Mouse (Mus musculus) liver, embryonic 16.5 days (tissue): ENCODE data around the gene Kctd13. TPM values are rescaled to one million over a fixed set of nuclear protein-coding genes. Genes with fewer than 3 reads are reported as not detected.
A peak's percentile ranks its signal among the peaks of the same experiment; 100 is the strongest.
"Not testable (repeated sequence)": the region's sequence is repeated elsewhere in the genome, so short reads cannot be mapped to it uniquely, and the experiment has no call there.

Source experiments
- ATAC-seq: fragments of 200-750 bp; cut with Nextera tagmentation; 2 replicates; pipeline ENCODE4 v1.8.0; 2017; ENCODE audit warnings: low read depth, mild to moderate bottlenecking, moderate number of reproducible peaks, moderate library complexity
- H3K27ac ChIP-seq: fragments of 300-500 bp; sonication (generic); 2 replicates; pipeline ENCODE4 v1.5.1; 2014; ENCODE audit warnings: mild to moderate bottlenecking, low read length
- H3K27me3 ChIP-seq: fragments of 300-500 bp; sonication (generic); 2 replicates; pipeline ENCODE4 v1.6.1; 2014; ENCODE audit warnings: low read depth, low read length, mixed read lengths; ENCODE audit not compliant: control insufficient read depth, insufficient read depth
- H3K36me3 ChIP-seq: fragments of 300-500 bp; sonication (generic); 2 replicates; pipeline ENCODE4 v1.6.1; 2014; ENCODE audit warnings: mild to moderate bottlenecking; ENCODE audit not compliant: control insufficient read depth, insufficient read depth
- H3K4me1 ChIP-seq: fragments of 300-500 bp; sonication (generic); 2 replicates; pipeline ENCODE4 v1.6.1; 2014; ENCODE audit warnings: low read depth, low read length, mixed read lengths; ENCODE audit not compliant: control insufficient read depth
- H3K4me2 ChIP-seq: fragments of 300-500 bp; sonication (generic); 2 replicates; pipeline ENCODE4 v1.6.1; 2014; ENCODE audit warnings: low read depth, low read length, mixed read lengths
- H3K4me3 ChIP-seq: fragments of 300-500 bp; sonication (generic); 2 replicates; pipeline ENCODE4 v1.5.1; 2014; ENCODE audit warnings: low read depth, mild to moderate bottlenecking, low read length
- H3K9ac ChIP-seq: fragments of 300-500 bp; sonication (generic); 2 replicates; pipeline ENCODE4 v1.6.1; 2014; ENCODE audit warnings: low read depth, low read length
- H3K9me3 ChIP-seq: fragments of 300-500 bp; sonication (generic); replicated peaks from 2 replicates; pipeline ENCODE4 v1.6.1; 2016; ENCODE audit warnings: low read length; ENCODE audit not compliant: control insufficient read depth
- WGBS: fragments of 180-500 bp; shearing (Covaris S2); extraction: QIAGEN DNeasy Blood & Tissue Kit; methylation state at CpG from one replicate; pipeline ENCODE4 v1.1.7; 2014; ENCODE audit not compliant: insufficient replicate concordance; 5-methylcytosine and 5-hydroxymethylcytosine counted together
- polyA plus RNA-seq: library from polyadenylated mRNA; unstranded; fragments of >200 nt; fragmentation: Nextera tagmentation; extraction: Ambion mirVana; gene quantifications from 2 replicates; pipeline ENCODE4 v1.2.1, GENCODE M21; 2015

Kctd13 gene
- polyA plus RNA-seq, 1 experiment from 2014 or later = 3.8 TPM

DNA sequence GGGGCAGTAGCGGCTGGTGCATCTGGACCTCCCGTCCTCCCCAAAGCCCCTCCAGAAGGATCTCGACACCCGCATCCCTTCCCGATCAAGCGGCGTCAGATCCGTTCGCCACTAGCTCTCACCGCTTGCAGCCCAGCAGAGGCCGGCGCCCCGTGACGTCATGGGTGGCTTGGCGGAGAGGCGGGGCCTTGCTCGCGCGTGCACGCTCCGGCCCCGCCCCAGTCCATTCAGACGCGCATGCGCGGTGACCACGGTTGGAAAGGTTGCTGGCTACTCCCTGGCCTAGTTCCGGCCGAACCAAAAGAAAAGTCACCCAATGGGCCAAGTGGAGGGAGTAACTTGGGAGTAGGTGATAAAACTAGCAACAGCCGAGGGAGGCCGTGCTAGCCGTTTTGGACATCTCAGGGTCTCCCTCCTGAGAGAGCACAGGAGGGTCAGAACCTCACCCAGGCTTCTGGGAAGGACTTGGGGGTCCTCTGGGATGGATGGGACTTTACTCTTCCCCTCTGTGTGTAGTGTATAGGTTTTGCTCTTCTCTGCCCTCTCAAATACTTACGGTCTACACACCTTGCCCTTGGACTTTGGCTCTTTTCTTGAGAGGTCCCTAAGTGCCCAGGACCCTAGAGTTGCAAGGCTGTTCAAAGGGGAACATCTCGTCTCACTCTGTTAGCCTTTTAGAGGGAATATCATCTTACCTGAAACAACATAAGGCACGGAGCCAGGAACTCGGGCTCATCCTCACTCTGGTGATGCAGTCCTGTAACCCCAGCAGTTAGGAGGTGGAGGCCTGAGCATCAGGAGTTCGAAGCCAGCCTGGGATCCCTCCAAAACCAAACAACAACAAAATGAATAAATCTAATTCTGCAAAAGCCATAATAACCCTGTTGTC, 30.3 kb upstream of the Kctd13 start:
- H3K4me3 ChIP-seq = peak overlapping the region; percentile 79
- ATAC-seq = peak; percentile 94
- no peaks in the 10 kb centered on the region for H3K36me3 ChIP-seq
- H3K4me2 ChIP-seq = peak overlapping the region; percentile 68
- no peaks in the 10 kb centered on the region for H3K9me3 ChIP-seq
- H3K27ac ChIP-seq = peak overlapping the region; percentile 56
- H3K4me1 ChIP-seq = peaks cover 16% of the 10 kb centered on the region
- H3K27me3 ChIP-seq = no peaks in the 10 kb centered on the region
- 10% methylated on average over 37 of the region's 37 CpGs for WGBS
- H3K9ac ChIP-seq = peak overlapping the region; percentile 86

DNA sequence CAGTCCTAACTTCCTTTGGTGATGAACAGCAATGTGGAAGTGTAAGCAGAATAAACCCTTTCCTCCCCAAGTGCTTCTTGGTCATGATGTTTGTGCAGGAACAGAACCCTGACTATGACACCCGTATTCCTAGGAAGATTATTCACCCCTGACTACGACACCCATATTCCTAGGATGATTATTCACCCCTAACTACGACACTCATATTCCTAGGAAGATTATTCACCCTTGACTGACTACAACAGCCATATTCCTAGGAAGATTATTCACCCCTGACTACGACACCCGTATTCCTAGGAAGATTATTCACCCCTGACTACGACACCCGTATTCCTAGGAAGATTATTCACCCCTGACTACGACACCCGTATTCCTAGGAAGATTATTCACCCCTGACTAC, 28.9 kb upstream of the Kctd13 start:
- not testable (repeated sequence) for H3K27me3 ChIP-seq, ATAC-seq, H3K4me3 ChIP-seq, H3K9me3 ChIP-seq, H3K4me2 ChIP-seq, H3K36me3 ChIP-seq, H3K27ac ChIP-seq, H3K9ac ChIP-seq
- H3K4me1 ChIP-seq = peaks cover 16% of the 10 kb centered on the region
- 80% methylated on average over 7 of the region's 9 CpGs for WGBS

DNA sequence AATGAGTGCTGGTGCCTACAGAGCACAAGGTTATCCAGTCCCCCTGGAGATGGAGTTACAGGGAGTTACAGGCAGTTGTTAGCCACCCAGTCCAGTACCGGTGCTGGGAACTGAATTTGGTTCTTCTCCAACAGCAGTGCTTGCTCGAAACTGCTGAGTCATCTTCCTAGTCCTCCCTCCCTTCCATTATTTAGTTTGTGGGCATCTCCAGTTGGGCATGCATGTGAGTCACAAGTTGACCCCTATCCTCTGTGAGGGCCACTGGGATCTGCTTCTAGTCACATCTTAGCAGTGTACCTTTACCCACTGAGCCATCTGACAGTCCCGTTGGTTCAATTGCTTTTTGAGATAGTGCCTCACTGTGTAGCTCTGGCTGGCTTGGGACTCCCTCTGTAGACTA, 23.1 kb upstream of the Kctd13 start:
- WGBS = 34% methylated on average over 3 of the region's 3 CpGs
- Histone ChIP-seq H3K4me2 (no peak overlapping the region), H3K4me1 (peaks cover 4% of the 10 kb centered on the region), H3K27ac (no peak overlapping the region), H3K27me3 (no peaks in the 10 kb centered on the region), H3K4me3 (no peak overlapping the region), H3K9ac (no peak overlapping the region), H3K36me3 (no peaks in the 10 kb centered on the region), H3K9me3 (no peaks in the 10 kb centered on the region)
- ATAC-seq = no peak

DNA sequence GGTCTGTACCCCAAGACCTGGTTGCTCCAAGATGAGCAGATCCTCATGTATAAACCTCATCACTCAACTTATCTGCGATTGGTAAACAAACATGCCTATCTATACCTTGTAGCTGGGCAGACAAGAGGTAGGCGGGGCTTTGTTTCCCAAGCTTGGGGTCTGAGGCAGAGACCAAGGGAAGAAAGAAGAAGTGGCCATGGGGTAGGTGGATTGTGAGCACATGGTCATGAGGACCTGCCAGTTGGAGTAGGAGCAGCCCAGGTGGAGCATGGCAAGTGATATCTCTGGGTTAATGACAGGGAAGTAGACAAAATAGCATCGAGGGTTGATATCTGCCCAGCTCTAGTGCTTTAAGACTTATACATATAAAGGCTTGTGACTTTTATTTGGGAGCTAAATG, 13.8 kb upstream of the Kctd13 start:
- Histone ChIP-seq H3K9me3 (no peaks in the 10 kb centered on the region), H3K4me1 (no peaks in the 10 kb centered on the region), H3K27ac (no peak overlapping the region), H3K4me3 (no peak overlapping the region), H3K4me2 (no peak overlapping the region), H3K36me3 (no peaks in the 10 kb centered on the region), H3K9ac (no peak overlapping the region), H3K27me3 (no peaks in the 10 kb centered on the region)
- WGBS = 63% methylated on average over 3 of the region's 3 CpGs
- ATAC-seq = no peak

DNA sequence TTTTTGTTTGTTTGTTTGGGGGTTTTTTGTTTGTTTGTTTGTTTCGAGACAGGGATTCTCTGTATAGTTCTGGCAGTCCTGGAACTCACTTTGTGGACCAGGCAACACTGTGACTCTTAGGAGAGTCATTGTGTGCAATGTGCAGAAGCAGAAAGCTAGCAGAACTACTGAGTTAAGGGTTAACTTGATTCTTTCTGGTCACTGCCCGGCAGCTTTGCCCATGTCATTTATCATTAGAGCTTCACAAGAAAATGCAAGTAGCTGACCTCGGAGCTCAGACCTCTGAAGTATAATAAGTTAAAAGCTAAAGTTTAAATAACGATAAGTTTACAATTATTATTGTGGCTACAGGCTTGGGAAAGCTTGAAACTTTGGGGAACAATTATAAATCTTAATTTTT, 10.3 kb upstream of the Kctd13 start:
- H3K4me2 ChIP-seq, H3K4me1 ChIP-seq, H3K36me3 ChIP-seq, H3K27ac ChIP-seq, H3K4me3 ChIP-seq, ATAC-seq, H3K27me3 ChIP-seq, H3K9ac ChIP-seq, H3K9me3 ChIP-seq: not testable (repeated sequence)
- WGBS = 36% methylated on average over 4 of the region's 4 CpGs

DNA sequence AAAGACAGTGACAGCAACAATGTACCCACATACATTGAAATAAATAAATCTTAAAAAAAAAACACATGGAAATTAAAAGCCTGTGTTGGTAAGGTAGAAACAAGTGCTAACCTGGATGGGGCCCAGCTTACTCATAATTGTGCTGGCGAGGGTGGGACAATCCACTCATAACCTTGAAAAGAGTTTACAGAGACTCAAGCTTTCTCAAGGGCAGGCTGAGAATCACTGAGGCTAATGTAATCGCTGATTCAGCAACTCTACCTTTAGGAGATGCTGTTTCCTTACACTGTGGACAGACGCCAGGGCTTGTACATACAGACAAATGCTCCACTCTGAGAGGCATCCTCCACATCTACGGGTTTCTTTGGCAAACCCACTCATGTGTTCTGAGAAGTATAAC, 8.7 kb upstream of the Kctd13 start:
- H3K27ac ChIP-seq = no peak overlapping the region

DNA sequence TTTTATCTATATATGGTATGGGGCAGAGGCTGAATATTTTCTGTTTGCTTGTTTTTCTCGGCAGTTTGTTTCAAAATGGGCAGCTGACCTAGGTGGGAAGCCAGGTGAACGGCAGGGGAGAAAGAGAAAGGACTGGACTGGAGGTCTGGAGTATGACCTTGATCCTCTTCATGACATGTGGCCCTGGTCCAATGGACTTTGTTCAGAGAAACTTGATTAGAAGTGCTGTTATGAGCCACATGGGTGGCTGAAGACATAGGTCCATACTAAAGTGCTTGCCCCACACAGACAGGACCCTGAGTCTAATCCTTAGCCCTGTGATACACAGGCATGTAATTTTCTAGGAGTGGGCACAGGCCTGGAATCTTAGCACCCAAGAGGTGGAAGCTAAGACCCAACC, 7.1 kb upstream of the Kctd13 start:
- WGBS = 47% methylated on average over 2 of the region's 2 CpGs
- H3K9ac ChIP-seq = no peak overlapping the region
- no peak overlapping the region for H3K4me3 ChIP-seq

More for the DNA sequence above, 8.7 kb upstream of the Kctd13 start:
- no peaks in the 10 kb centered on the region for H3K9me3 ChIP-seq
- H3K4me3 ChIP-seq = no peak overlapping the region
- H3K36me3 ChIP-seq = no peaks in the 10 kb centered on the region
- peaks cover 5% of the 10 kb centered on the region for H3K4me1 ChIP-seq
- no peaks in the 10 kb centered on the region for H3K27me3 ChIP-seq
- no peak for ATAC-seq
- 68% methylated on average over 4 of the region's 4 CpGs for WGBS
- H3K9ac ChIP-seq = no peak overlapping the region
- no peak overlapping the region for H3K4me2 ChIP-seq

DNA sequence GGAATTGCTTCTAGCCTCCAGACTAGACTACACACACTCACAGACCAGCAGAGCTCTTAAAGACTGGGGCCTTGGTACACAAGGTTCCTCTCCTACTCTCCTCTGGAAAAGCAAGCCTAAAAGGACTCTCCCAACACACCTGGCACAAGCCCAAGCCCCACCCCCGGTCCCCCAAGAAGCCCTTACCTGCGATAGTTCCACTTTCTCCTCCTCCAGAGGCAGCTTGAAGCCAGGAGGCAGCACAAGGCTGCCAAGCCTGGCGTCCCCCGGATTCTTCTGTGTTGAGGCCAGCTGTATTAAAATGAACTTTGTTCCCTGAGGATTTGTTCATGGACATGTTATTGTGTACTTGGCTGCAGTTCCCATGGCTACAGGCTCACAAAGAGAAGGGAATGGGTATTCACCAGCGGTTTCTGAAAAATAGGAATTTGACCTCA, 6.0 kb upstream of the Kctd13 start, which contains the start of gene Tmem219:
Tmem219 (minus strand) TSS at position 294 of the 437 bp plus-strand sequence.
- peak within 1 kb of the TSS; percentile 27; the same call in 1 of the 2 replicates for H3K4me2 ChIP-seq
- WGBS = 55% methylated on average over 5 of the region's 5 CpGs

More for the DNA sequence above, 7.1 kb upstream of the Kctd13 start:
- Histone ChIP-seq H3K27ac (no peak overlapping the region), H3K4me1 (peaks cover 10% of the 10 kb centered on the region), H3K36me3 (no peaks in the 10 kb centered on the region), H3K4me2 (no peak overlapping the region), H3K9me3 (no peaks in the 10 kb centered on the region), H3K27me3 (no peaks in the 10 kb centered on the region)
- no peak for ATAC-seq

DNA sequence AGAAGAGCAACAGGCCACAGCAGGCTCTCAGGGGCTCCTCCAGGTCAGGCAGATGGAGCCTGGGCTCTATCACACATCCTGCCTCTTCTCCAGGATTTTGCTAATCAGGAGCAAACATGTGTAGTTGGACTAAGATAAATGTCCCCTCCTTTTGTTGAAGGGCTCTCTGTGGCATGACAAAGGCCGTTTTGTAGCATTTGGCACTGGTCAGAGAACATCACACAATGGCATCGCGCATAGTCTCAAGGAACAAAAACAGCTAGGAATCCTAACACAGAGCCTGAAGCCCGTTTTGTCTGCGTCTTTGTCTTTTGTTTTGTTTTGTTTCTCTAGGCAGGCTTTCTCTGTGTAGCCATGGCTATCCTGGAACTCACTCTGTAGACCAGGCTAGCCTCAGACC, 4.7 kb upstream of the Kctd13 start:
- ATAC-seq = no peak

More for the DNA sequence above, 6.0 kb upstream of the Kctd13 start, which contains the start of gene Tmem219:
- Histone ChIP-seq H3K4me3 (peak within 1 kb of the TSS; percentile 32), H3K27ac (0 out of 2 replicates have a peak within 1 kb of the TSS, but pooled peaks have one; percentile 27), H3K4me1 (peaks cover 16% of the 10 kb centered on the region), H3K9me3 (no peaks in the 10 kb centered on the region), H3K36me3 (no peaks in the 10 kb centered on the region), H3K27me3 (no peaks in the 10 kb centered on the region), H3K9ac (no peak within 1 kb of the TSS)
- peak; percentile 47 for ATAC-seq

More for the DNA sequence above, 4.7 kb upstream of the Kctd13 start:
- Histone ChIP-seq H3K4me3 (no peak overlapping the region), H3K9ac (no peak overlapping the region), H3K36me3 (no peaks in the 10 kb centered on the region), H3K27ac (no peak overlapping the region), H3K27me3 (no peaks in the 10 kb centered on the region), H3K4me2 (no peak overlapping the region), H3K9me3 (no peaks in the 10 kb centered on the region), H3K4me1 (peaks cover 23% of the 10 kb centered on the region)
- WGBS = 58% methylated on average over 5 of the region's 5 CpGs
